ENCODE assay signal across 18 mouse cellular contexts in genomic region chr7:99174006-99174405, GRCm38 (mm10). TPM values are rescaled to one million over a fixed set of nuclear protein-coding genes. Genes with fewer than 3 reads are reported as not detected.
A peak's percentile ranks its signal among the peaks of the same experiment; 100 is the strongest.
DNase-seq lines count a peak whose midpoint lies in the region; ATAC-seq and TF ChIP-seq lines count a peak whose summit lies in the region.
"Had no signal": no experiment of that assay in that cellular context is flagged by ENCODE, and none has a peak within 500 bp of the region (broad histone marks: within the 10 kb centered on the region; RNA-seq: fewer than 3 reads in every experiment).

No protein-coding gene starts in this region.

- no peak overlapping the region for H3K4me2 ChIP-seq in liver, embryonic 12.5 days
- no peak overlapping the region for H3K4me2 ChIP-seq in stomach, postnatal 0 days (replicated peaks; ENCODE audit: low read depth)
- H3K4me2 ChIP-seq: forebrain, embryonic 13.5 days; hindbrain, embryonic 13.5 days had no signal

- no peak for TF ChIP-seq EP300 in stomach, postnatal 0 days (optimal IDR thresholded peaks at IDR 0.05)

- H3K9ac ChIP-seq in liver, adult 2 months (ENCODE audit: low read depth, low read length): peak overlapping the region; percentile 35; the same call in 1 of the 2 replicates
- H3K9ac ChIP-seq in liver, embryonic 12.5 days: no peak overlapping the region
- H3K9ac ChIP-seq in stomach, postnatal 0 days (ENCODE audit: low read length): no peak overlapping the region
- H3K9ac ChIP-seq: forebrain, embryonic 13.5 days; hindbrain, embryonic 13.5 days had no signal

- H3K36me3 ChIP-seq in liver, adult 2 months (ENCODE audit: control insufficient read depth, insufficient read depth, low read length): peaks cover 12% of the 10 kb centered on the region; the same call in 1 of the 2 replicates
- no peaks in the 10 kb centered on the region for H3K36me3 ChIP-seq in liver, embryonic 12.5 days
- no peaks in the 10 kb centered on the region; the same call in 1 of the 2 replicates for H3K36me3 ChIP-seq in stomach, postnatal 0 days (ENCODE audit: control insufficient read depth, insufficient read depth, low read length)
- H3K36me3 ChIP-seq: embryonic facial prominence, embryonic 10.5 days; heart, embryonic 10.5 days; hindbrain, embryonic 13.5 days had no signal

- no peak overlapping the region for H3K4me3 ChIP-seq in liver, adult 2 months (ENCODE audit: insufficient read depth, low read depth, low read length)
- H3K4me3 ChIP-seq in liver, embryonic 12.5 days: no peak overlapping the region
- no peak overlapping the region for H3K4me3 ChIP-seq in bone marrow, adult 2 months (replicated peaks; ENCODE audit: control insufficient read depth, low read depth, low read length)
- no peak overlapping the region for H3K4me3 ChIP-seq in stomach, postnatal 0 days (ENCODE audit: low read depth, low read length)
- H3K4me3 ChIP-seq: embryonic facial prominence, embryonic 10.5 days; forebrain, embryonic 13.5 days; gastrocnemius, adult 2 months; heart, embryonic 10.5 days; hindbrain, embryonic 13.5 days had no signal

- no peaks in the 10 kb centered on the region for H3K9me3 ChIP-seq in liver, embryonic 12.5 days (replicated peaks)
- no peaks in the 10 kb centered on the region for H3K9me3 ChIP-seq in stomach, postnatal 0 days (ENCODE audit: control insufficient read depth, low read length)
- H3K9me3 ChIP-seq: embryonic facial prominence, embryonic 10.5 days; forebrain, embryonic 13.5 days; heart, embryonic 10.5 days; hindbrain, embryonic 13.5 days had no signal

- H3K4me1 ChIP-seq in liver, adult 2 months (ENCODE audit: control insufficient read depth, insufficient read depth, low read length): peaks cover 80% of the 10 kb centered on the region
- peaks cover 15% of the 10 kb centered on the region for H3K4me1 ChIP-seq in liver, embryonic 12.5 days
- no peaks in the 10 kb centered on the region; the same call in none of the 2 replicates for H3K4me1 ChIP-seq in bone marrow, adult 2 months (ENCODE audit: control insufficient read depth, insufficient read depth, low read length)
- no peaks in the 10 kb centered on the region for H3K4me1 ChIP-seq in stomach, postnatal 0 days (replicated peaks; ENCODE audit: control insufficient read depth, insufficient read depth)
- H3K4me1 ChIP-seq: forebrain, embryonic 13.5 days had no signal

- peak; percentile 87 for DNase-seq in heart, adult 11 months
- no peak for DNase-seq in heart, adult 8-10 months (ENCODE audit: low spot score)
- peak; percentile 62 for DNase-seq in liver, adult 2 months (ENCODE audit: extremely low read depth, low read depth, low spot score)
- no peak for DNase-seq in stomach, postnatal 0 days (ENCODE audit: low spot score)
- DNase-seq: adrenal gland, postnatal 14 days; cerebellum, adult 8-10 months; gastrocnemius, adult 2 months; gastrocnemius, postnatal 25 days; heart, postnatal 10 days; heart, postnatal 4 days had no signal

- ATAC-seq in liver, embryonic 12.5 days: no peak
- ATAC-seq in stomach, postnatal 0 days (ENCODE audit: low FRiP score, low TSS enrichment): no peak
- ATAC-seq: activated CD4-positive, CD25-positive, alpha-beta regulatory T cell, adult 4 months; forebrain, embryonic 13.5 days; Patski had no signal

- 36% methylated on average over 4 of the region's 4 CpGs for WGBS in liver, adult 2 months
- 80% methylated on average over 4 of the region's 4 CpGs for WGBS in liver, embryonic 12.5 days (ENCODE audit: insufficient replicate concordance)
- WGBS in bone marrow, adult 2 months: 88% methylated on average over 4 of the region's 4 CpGs
- 63% methylated on average over 4 of the region's 4 CpGs for WGBS in stomach, postnatal 0 days

- no peak for TF ChIP-seq CTCF in liver, adult 2 months (IDR thresholded peaks at IDR 0.05; ENCODE audit: low read depth, low read length)
- no peak for TF ChIP-seq CTCF in bone marrow, adult 2 months (IDR thresholded peaks at IDR 0.05; ENCODE audit: control insufficient read depth, insufficient read depth, low read length)
- no peak for TF ChIP-seq CTCF in stomach, postnatal 0 days (IDR thresholded peaks at IDR 0.05; ENCODE audit: low read depth)

- H3K27me3 ChIP-seq in liver, adult 2 months (ENCODE audit: control insufficient read depth, insufficient read depth, low read length): no peaks in the 10 kb centered on the region
- H3K27me3 ChIP-seq in liver, embryonic 12.5 days (replicated peaks): peaks cover 11% of the 10 kb centered on the region; the same call in 1 of the 2 replicates
- H3K27me3 ChIP-seq in stomach, postnatal 0 days (ENCODE audit: control insufficient read depth, insufficient read depth, low read length): no peaks in the 10 kb centered on the region
- H3K27me3 ChIP-seq: forebrain, embryonic 13.5 days; hindbrain, embryonic 13.5 days had no signal

- H3K27ac ChIP-seq in liver, adult 2 months (replicated peaks; ENCODE audit: insufficient read depth, low read depth, low read length): peak overlapping the region; percentile 93
- no peak overlapping the region for H3K27ac ChIP-seq in liver, embryonic 12.5 days
- H3K27ac ChIP-seq in bone marrow, adult 2 months (ENCODE audit: control insufficient read depth, insufficient read depth, low read depth, low read length, poor library complexity): 0 out of 2 replicates have a peak overlapping the region, but pooled peaks have one; percentile 29
- H3K27ac ChIP-seq in stomach, postnatal 0 days (replicated peaks): peak overlapping the region; percentile 65
- H3K27ac ChIP-seq: embryonic facial prominence, embryonic 10.5 days; forebrain, embryonic 13.5 days; gastrocnemius, adult 2 months; heart, embryonic 10.5 days; hindbrain, embryonic 13.5 days had no signal

- TF ChIP-seq POLR2A in liver, adult 2 months (IDR thresholded peaks at IDR 0.05; ENCODE audit: extremely low read depth, insufficient read depth, low read length): no peak
- TF ChIP-seq POLR2A in bone marrow, adult 2 months (IDR thresholded peaks at IDR 0.05; ENCODE audit: borderline replicate concordance, control insufficient read depth, low read depth, low read length): no peak

- H3K79me2 ChIP-seq in liver, adult 2 months (ENCODE audit: control insufficient read depth, insufficient read depth, low read length): peaks cover 28% of the 10 kb centered on the region

RNA-seq across cellular contexts. Expression of gene Dgat2, which starts 8.5 kb away (rescaled TPM):
- 100 to 1,000 TPM; 341 to 454 (median 381) TPM for total RNA-seq in heart, adult 8-10 months (2022)
- 464 and 499 TPM in 2 replicates for total RNA-seq in liver, adult 2 months (2014; rRNA removed)
- 610 and 703 TPM in 2 replicates for polyA plus RNA-seq in liver, adult 2 months (2012; rRNA removed)
- 57.5 and 59.3 TPM in 2 replicates for polyA plus RNA-seq in liver, embryonic 12.5 days (2016; fragmentation: Nextera tagmentation; extraction: Ambion mirVana)
- 3.8 and 10.9 TPM in 2 replicates for polyA plus RNA-seq in bone marrow, adult 2 months (2011; ENCODE audit: insufficient read depth, insufficient read length, low replicate concordance, missing spikeins)
- polyA plus RNA-seq in stomach, postnatal 0 days (2015; fragmentation: Nextera tagmentation; extraction: Ambion mirVana): 307 and 320 TPM in 2 replicates

RNA-seq across cellular contexts. Expression of gene Uvrag, which starts 33.1 kb away (rescaled TPM):
- 10 to 100 TPM; 17.5 to 22.1 (median 20.3) TPM for total RNA-seq in heart, adult 8-10 months (2022)
- total RNA-seq in liver, adult 2 months (2014; rRNA removed): 18.3 and 19.9 TPM in 2 replicates
- 11.4 and 12.2 TPM in 2 replicates for polyA plus RNA-seq in liver, adult 2 months (2012; rRNA removed)
- 13.5 and 15.1 TPM in 2 replicates for polyA plus RNA-seq in liver, embryonic 12.5 days (2016; fragmentation: Nextera tagmentation; extraction: Ambion mirVana)
- polyA plus RNA-seq in bone marrow, adult 2 months (2011; ENCODE audit: insufficient read depth, insufficient read length, low replicate concordance, missing spikeins): 10.5 and 38.2 TPM in 2 replicates
- polyA plus RNA-seq in stomach, postnatal 0 days (2015; fragmentation: Nextera tagmentation; extraction: Ambion mirVana): 9.8 and 10.7 TPM in 2 replicates

Comparison
In these comparisons a context has a peak if more than half of its experiments do, and no peak if none do; other contexts are left out.
1. DNase-seq: peak in heart, adult 11 months (single experiment) and liver, adult 2 months (single experiment); none in heart, adult 8-10 months (single experiment) and stomach, postnatal 0 days (single experiment).